Mouse (Mus musculus) left cerebral cortex, postnatal 4 days (tissue): ENCODE data around the gene Olfr656. TPM values are rescaled to one million over a fixed set of nuclear protein-coding genes. Genes with fewer than 3 reads are reported as not detected.

Source experiments
- DNase-seq: peaks from one replicate; pipeline ENCODE4 v3.0.0-alpha.2; 2022
- intact Hi-C: fragments of 180-260 bp; cut with DNase I; formaldehyde crosslinking; loops from one replicate; pipeline ENCODE4 v1.15.1; 2025
- total RNA-seq, 2 experiments: library from RNA; stranded (reverse); gene quantifications; 2 replicates each; pipeline ENCODE4 v1.2.3; 2021

Gene Olfr656
- total RNA-seq, result under 1 TPM in 1 of 2 experiments, not detected in 1; 0.08 TPM

DNA sequence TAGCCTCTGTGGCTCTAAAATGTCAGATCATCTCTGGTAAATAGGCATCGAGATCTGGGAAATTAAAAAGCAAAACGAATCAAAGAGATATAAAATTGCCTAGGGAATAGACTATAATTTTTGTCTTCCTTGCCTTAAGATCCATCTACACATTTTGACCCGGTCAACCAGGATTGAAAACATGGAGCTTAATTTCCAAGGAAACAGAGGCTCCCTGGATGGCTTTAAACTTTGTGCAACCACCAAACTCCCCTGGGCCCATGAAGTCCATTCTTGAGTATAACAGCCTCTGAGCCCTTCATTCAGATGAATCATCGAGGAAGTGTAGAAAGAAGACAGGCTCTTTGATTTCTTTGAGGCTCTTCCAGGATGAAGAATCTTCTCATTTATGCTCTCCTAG is at the start of gene Olfr656:
Gene Olfr656 (plus strand): TSS at position 301 of the 400 bp plus-strand sequence.
- intact Hi-C loops, result no loop called here
- DNase-seq, result no peak

DNA sequence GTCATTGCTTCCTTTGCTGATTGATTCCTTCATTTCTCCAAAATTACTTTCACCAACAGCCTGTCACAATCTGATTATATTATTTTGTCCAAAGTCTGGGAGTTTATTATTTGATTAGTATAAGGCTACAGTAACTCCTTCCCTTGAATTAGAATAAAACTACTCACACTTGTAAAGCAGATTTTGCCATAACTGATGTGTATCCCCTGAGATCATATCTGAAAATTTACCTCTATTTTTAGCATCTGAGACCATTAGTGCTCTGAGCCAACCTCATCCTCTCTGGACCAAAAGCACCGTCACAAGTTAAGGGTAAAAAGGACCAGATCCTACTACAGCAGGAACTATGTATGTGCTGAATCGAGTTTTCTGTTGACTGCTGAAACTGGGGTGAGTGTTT is 36.7 kb upstream of the Olfr656 start, which contains the start of gene Olfr653:
Gene Olfr653 (plus strand): TSS at position 301 of the 400 bp plus-strand sequence.
- intact Hi-C loops, result no loop called here
- no peak for DNase-seq

DNA sequence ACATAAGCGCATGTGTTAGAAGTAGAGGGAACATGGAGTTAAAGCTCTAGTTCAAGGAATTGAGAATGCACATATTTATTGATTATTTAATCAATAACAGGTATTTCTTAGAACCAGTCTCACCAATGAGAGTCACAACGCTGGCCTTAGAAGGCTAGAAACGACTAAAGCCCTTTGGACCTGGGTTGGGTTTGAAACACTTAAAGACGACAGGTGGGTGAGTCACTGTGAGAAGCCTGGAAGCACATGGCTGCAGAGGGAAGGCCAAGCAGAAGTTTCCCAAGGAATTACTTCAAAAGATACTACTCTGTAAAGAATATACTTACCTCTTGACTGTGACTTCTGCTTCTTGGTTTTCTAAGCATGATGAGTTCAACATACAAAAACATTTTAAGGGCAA is 32.9 kb upstream of the Olfr656 start:
- intact Hi-C loops, result no loop called here

DNA sequence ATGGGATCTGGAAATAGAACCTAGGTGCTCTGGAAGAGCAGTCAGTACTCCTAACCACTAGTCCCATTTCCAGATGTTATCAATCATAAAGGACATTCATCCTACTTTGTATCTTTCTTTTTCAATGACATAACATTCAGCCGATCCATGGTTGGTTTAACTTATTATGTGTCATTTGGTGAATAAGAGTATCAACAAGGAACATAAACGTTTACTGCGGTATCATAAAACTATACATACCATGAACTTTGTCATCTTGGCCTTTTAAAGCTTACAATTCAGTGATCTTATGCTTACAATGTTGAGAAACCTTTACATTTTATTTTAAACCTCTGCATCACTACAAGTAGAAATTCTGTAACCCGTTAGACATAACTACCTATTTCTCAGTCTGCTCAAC is 32.3 kb upstream of the Olfr656 start:
- no peak for DNase-seq
- intact Hi-C loops, result no loop called here

More for the DNA sequence above, 32.9 kb upstream of the Olfr656 start:
- DNase-seq, result no peak

DNA sequence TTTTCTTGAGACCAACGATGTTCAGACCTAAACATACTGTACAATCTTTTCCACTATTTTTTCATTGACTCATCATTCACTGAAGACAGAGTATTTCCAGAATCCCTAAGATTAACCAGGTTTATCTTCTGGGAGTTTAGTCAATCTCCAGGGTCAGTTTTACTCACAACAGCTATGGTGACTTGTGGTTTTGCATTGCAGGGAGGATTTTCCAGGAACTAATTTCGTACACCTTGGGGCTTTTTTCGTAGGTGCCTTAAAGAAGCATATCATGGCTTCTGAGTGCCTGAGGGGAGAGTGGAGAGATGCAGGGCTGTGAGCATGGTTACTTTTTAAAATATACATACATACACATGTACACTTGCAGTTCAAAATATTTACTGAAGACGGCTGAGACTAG is 27.0 kb upstream of the Olfr656 start, which contains the start of gene Olfr654:
Gene Olfr654 (plus strand): TSS at position 301 of the 400 bp plus-strand sequence.
- DNase-seq, result no peak
- intact Hi-C loops, result no loop called here

DNA sequence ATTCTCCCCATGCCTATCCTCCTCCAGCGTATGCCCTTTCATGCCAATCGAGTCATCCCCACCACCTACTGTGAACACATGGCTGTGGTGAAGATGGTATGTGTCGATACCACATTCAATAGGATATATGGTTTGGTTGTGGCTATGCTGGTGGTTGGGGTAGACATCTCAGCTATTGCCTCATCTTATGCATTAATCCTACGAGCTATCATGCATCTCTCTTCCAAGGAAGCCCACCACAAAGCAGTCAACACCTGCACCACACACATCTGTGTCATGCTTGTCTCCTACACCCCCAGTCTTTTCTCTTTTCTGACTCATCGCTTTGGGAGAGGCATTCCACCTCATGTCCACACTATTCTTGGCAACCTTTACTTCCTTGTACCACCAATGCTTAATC is 25.5 kb upstream of the Olfr656 start:
- DNase-seq, result no peak
- intact Hi-C loops, result no loop called here

DNA sequence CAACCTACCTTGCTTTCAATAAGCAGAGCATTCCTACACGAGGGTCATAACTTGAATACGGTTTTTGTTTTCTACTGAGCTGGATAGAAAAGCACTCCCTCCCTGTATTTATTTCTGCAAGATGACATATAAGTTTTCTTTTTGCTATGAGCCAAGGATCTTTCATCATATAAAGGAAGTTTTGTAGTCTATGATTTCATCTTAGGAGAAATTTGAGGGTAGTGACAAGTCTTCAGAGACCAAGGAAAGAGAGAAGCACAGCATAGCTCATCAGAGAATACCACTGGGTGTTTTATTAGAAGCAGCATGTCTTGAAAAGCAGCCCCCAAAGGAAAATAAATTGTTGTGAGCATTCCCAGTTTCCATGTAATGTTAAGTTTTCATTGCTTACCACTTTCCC is 12.1 kb upstream of the Olfr656 start, which contains the start of gene Olfr655:
Gene Olfr655 (minus strand): TSS at position 101 of the 400 bp plus-strand sequence.
- intact Hi-C loops, result no loop called here
- no peak for DNase-seq

DNA sequence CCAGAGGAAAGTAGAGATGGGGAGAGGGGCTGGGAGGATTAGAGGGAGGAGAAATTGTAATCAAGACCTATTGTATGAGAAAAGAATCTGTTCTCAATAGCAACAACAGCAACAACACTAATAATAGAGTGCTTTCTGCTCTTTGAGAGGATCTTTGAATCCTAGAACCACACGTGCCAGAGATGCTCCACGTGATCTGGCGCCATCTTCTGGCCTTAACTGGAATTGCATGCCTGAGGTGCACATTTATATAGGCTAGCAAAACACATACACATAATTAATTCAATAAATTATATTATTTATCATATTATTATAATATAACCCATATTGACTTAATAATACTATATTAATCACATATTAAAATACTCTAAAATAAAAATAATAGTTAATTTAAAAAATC is 10.6 kb upstream of the Olfr656 start:
- DNase-seq, result peak; percentile 7
- intact Hi-C loops, result no loop called here

DNA sequence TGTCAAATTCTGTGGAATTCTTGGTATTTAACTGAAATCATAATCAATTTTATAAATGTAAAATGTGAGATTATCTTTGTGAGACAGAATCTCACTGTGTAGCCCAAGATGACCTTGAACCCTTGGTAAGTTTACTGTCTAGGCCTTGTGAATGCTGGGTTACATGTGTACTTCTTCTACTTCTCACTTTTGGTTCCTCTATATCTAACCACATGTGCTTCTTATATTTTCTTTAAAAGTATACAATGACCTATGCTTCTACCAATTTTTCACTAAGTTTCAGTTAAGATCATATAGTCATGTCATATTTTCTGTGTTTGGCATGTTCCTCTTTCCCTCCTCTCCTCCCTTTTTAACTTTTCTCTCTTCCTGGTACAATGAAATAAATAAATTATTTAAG is 9.0 kb upstream of the Olfr656 start:
- intact Hi-C loops, result no loop called here
- no peak for DNase-seq

DNA sequence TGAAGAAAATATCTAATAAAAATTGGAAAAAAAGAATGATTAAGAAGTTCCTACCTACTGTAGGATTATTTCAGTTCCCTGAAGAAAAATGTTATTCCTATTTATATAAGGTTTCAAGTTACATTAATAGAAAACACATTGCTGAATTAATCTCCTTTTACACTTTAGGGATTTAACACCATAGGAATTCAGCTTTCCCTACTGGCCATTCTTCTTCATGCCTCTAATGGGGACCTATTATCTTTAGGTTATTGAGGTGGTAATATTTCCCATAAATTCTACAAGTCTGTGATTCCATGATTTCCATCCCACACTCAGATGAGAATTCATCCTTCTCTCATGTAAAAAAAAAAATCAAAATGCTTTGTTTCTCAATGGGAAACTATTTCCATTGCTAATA is 10.7 kb downstream of the Olfr656 start, which contains the start of gene Olfr657:
Gene Olfr657 (plus strand): TSS at position 301 of the 400 bp plus-strand sequence.
- intact Hi-C loops, result no loop called here
- DNase-seq, result no peak

DNA sequence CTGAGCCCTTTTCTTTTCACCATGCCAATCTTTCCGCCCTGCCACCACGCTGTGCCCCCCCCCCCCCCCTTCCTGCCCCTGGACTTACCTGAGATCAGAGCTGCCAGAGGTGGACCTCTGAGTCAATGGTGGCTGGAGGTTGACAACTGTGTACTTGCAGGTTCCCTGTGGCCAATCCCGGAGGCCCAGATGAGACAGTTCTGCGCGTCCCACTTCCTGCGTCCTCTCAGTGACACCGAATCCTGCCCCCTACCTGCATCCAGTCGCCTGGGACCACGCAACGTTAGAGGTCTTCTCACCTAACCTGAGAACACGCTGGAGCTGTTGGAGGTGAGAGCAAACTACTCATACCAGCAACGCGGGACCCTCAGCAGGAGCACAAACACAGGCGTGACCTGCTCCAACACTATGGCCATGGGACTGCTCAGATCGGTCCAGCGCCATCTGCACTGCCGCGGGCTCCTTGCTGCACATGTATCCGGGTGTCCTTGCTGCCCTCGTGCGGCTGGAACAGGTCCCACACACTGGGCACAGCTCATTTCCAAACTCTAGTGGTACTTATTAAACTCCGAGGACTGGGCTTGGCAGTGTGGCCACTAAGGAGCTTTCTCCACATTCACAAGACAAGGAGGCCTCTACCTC is 33.2 kb downstream of the Olfr656 start, which contains the start of gene Olfr658:
Gene Olfr658 (minus strand): TSS at position 465 of the 642 bp plus-strand sequence.
- intact Hi-C loops, result no loop called here
- peak; percentile 46 for DNase-seq

DNA sequence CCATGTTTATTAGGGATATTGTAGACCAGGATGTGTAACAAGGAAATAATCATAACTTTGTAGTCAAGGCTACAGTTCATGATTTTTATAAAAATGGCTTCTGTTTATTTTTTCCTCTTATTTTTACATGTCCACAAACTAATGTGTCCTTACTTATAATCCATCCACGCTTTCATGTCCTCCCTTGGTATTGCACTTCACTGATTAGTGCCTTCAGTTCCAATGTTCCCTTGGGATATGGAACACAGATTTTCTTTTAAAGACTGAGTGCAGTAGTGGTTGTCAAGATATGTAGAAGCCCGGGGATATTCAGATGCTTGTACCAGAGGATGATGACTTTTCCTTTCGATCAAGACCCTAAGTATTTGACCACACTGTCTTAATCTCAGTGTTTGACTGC is 52.7 kb downstream of the Olfr656 start, which contains the start of gene Olfr659:
Gene Olfr659 (plus strand): TSS at position 301 of the 400 bp plus-strand sequence.
- intact Hi-C loops, result no loop called here

More for the DNA sequence above, 52.7 kb downstream of the Olfr656 start, which contains the start of gene Olfr659:
- no peak for DNase-seq

Other genes starting within 250 kb of the Olfr656 start
- gene Trim30b, start 244.1 kb upstream of the Olfr656 start, total RNA-seq, result not detected
- gene Trim30c, start 213.1 kb upstream of the Olfr656 start, total RNA-seq, result not detected
- under 1 TPM; 0.52 to 0.56 TPM for gene Trim30a, start 148.8 kb upstream of the Olfr656 start, total RNA-seq
- under 1 TPM in 1 of 2 experiments, not detected in 1; 0.30 TPM for gene Trim30d, start 106.1 kb upstream of the Olfr656 start, total RNA-seq
- not detected for gene Olfr651, start 63.8 kb upstream of the Olfr656 start, total RNA-seq
- not detected for gene Olfr652, start 53.1 kb upstream of the Olfr656 start, total RNA-seq
- gene Olfr653, start 36.6 kb upstream of the Olfr656 start, total RNA-seq, result not detected
- not detected for gene Olfr654, start 26.9 kb upstream of the Olfr656 start, total RNA-seq
- not detected for gene Olfr655, start 12.2 kb upstream of the Olfr656 start, total RNA-seq
- not detected for gene Olfr657, start 10.8 kb downstream of the Olfr656 start, total RNA-seq
- not detected for gene Olfr658, start 33.4 kb downstream of the Olfr656 start, total RNA-seq
- not detected for gene Olfr659, start 52.8 kb downstream of the Olfr656 start, total RNA-seq
- not detected for gene Olfr661, start 72.5 kb downstream of the Olfr656 start, total RNA-seq
- gene Usp17le, start 163.5 kb downstream of the Olfr656 start, total RNA-seq, result not detected
- not detected for gene Usp17lb, start 228.6 kb downstream of the Olfr656 start, total RNA-seq
- gene Usp17la, start 243.1 kb downstream of the Olfr656 start, total RNA-seq, result not detected